Mouse (Mus musculus): ENCODE results near the gene Olfr1012.

- no peak for TF ChIP-seq USF1 (IDR thresholded peaks at IDR 0.05; ENCODE audit: low read depth, low read length)
- no peak for TF ChIP-seq ZMIZ1 (IDR thresholded peaks at IDR 0.05; ENCODE audit: low read depth, low read length)
- TF ChIP-seq CTCF (conservative IDR thresholded peaks at IDR 0.05 in 1 of 2, IDR thresholded peaks at IDR 0.05 in 1 of 2; ENCODE audit: low read depth in 2 of 2, low read length in 2 of 2) = no peak
- TF ChIP-seq CHD2 (IDR thresholded peaks at IDR 0.05; ENCODE audit: low read length) = no peak
- TF ChIP-seq RCOR1 (conservative IDR thresholded peaks at IDR 0.05; ENCODE audit: low read depth, low read length) = no peak
- TF ChIP-seq POLR2AphosphoS2 (IDR thresholded peaks at IDR 0.05; ENCODE audit: low read depth, low read length) = no peak
- TF ChIP-seq POLR2A (IDR thresholded peaks at IDR 0.05; ENCODE audit: low read depth, low read length) = no peak
- TF ChIP-seq EP300 (IDR thresholded peaks at IDR 0.05; ENCODE audit: low read length) = no peak
- no peak for TF ChIP-seq E2F4 (IDR thresholded peaks at IDR 0.05; ENCODE audit: insufficient replicate concordance, low read depth, low read length)
- no peak for TF ChIP-seq ZNF384 (IDR thresholded peaks at IDR 0.05; ENCODE audit: low read depth, low read length)
- no peak for TF ChIP-seq SMC3 (IDR thresholded peaks at IDR 0.05; ENCODE audit: low read depth, low read length)
- TF ChIP-seq ETS1 (conservative IDR thresholded peaks at IDR 0.05; ENCODE audit: low read depth, low read length) = no peak
- TF ChIP-seq HCFC1 (IDR thresholded peaks at IDR 0.05; ENCODE audit: low read depth, low read length) = no peak
These were observed 41.9 kb upstream of the Olfr1012 start for GRCm38 (mm10) chr2:85804501-85804900.
